Mouse (Mus musculus): Measurements from ENCODE around the gene Shisa8.

The Shisa8 gene

DNA sequence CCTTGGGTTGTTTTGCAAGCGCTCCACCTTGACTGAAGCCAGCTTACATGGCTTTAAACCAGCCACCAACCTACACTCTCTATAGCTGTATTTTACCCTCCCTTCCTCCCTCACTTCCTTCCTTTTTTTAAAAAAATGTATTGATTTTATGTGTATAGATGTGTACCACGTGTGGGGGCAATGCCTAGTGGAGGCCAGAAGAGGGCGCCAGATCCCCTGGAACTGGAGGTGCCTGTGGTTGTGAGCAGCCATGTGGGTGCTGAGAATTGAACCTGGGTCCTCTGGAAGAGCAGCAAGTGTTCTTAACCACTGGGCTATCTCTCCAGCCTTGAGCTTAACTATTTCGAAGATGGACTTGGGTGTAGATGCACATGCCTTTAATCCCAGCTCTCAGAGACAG lies 30.3 kb downstream of the Shisa8 start:
- in situ Hi-C loops (cut with MboI, MseI), result no loop called here

DNA sequence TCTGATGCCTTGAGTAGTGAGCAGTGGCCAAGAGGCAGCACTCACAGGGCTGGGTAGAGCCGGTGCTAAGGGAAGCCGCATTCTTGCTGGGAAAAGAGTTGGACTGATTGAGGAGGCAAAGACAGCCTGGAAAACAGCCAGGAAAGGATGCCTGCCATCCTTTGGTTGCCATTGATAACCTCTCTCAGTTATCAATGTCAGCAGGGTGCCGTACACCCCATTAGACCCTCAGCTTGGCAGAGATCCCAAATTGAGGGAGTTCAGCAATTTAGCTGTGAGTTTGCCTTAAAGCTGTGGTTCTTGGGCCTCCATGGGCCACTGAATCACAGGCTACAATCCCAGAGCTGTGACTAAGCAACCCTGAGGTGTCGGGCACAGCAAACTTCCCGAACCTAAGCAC lies 31.5 kb downstream of the Shisa8 start:
- in situ Hi-C loops (cut with MboI, MseI), result no loop called here

DNA sequence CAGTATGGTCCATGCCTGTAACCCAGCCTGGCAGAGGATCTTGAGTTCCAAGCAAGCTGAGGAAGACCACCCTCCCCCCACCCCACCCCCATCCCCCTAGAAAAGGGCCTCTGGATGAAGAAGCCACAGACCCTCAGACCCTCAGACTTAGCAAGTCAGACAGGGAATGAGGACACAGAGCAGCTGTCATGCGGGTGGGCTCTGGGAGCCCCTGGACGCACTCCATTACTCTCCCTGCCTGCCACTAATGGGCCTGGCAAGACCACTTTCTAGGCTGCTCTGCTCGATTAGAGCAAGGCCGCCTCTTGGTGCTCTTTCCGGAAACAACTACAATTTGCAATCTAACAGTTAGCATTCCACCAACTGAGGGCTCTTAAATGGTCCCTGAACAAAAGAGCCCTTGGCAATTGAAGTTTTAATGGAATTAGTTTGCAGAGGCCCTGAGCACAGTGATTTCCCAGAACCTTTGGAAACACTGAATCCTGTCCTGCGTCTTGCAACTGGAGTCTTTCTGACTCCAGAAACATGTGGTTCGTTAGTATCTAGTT lies 34.8 kb downstream of the Shisa8 start:
- in situ Hi-C loops (cut with MboI, MseI), result no loop called here

DNA sequence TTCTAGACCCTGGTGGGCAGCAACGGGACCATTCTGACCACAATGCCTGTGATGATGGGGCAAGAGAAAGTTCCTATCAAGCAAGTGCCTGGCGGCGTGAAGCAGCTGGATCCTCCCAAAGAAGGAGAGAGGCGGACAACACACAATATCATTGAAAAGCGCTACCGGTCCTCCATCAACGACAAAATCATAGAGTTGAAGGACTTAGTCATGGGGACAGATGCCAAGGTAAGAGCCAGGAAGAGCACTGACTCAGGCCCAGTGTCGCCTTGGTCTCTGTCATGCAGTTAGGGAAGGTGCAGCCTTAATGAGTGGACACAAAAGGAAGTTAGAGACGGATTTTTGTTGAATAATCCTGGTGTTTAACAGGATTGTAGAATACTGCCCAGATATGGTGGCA lies 37.5 kb downstream of the Shisa8 start:
- in situ Hi-C loops (cut with MboI, MseI), result no loop called here

DNA sequence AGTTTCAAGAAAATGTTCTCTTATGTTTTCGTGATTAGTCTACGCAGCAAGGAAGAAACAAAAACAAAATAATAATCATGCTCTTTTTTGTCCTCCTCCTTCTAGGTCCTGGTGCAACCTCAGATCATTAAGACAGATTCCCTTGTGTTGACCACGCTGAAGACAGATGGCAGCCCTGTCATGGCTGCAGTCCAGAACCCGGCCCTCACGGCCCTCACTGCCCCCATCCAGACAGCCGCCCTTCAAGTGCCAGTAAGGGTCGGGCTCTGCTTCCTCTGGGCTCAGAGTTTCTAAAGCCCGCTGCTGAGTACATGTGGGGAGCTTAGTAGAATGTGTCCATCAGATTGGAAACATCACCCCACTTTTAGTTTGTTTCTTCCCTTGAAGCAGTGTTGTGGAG lies 40.0 kb downstream of the Shisa8 start:
- in situ Hi-C loops (cut with MboI, MseI), result no loop called here

DNA sequence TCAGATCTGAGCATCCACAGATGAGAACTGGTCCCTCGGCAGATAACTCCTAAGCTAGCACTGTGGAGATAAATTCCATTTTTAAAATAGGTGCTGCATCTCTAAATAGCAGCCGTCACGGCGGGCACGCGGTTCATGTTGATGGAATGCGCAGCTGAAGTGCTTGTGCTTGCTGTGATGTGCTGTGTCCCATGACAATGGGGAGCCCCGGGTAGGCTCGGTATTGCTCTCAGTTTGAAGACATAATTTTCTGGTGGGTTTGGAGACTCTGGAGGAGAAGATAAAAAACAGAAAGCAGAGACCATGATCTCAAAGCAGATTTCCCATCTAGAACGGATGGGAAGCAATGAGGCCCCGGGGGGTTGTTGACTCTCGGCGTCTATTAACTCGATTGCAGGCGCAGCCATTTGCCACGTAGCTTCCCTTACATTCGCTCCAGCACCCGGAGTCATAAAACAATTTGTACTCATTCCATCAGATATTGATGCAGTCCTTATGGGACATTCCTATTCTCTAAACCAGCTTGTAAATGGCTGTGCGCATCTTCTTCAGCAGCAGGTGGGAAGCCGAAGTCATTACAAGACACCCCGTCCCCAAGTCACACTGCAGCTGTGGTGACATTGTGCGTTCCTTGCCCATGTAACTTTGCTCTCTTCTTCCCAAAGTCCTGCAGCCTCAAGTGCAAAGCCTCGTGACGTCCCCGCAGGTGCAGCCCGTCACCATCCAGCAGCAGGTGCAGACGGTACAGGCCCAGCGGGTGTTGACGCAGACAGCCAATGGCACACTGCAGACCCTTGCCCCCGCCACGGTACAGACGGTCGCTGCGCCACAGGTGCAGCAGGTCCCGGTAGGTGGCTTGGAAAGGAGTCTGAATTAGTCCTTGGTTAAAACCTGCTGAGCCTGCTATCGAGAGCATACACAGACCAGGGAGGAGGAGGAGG lies 41.9 kb downstream of the Shisa8 start:
- in situ Hi-C loops (cut with MboI, MseI), result no loop called here

DNA sequence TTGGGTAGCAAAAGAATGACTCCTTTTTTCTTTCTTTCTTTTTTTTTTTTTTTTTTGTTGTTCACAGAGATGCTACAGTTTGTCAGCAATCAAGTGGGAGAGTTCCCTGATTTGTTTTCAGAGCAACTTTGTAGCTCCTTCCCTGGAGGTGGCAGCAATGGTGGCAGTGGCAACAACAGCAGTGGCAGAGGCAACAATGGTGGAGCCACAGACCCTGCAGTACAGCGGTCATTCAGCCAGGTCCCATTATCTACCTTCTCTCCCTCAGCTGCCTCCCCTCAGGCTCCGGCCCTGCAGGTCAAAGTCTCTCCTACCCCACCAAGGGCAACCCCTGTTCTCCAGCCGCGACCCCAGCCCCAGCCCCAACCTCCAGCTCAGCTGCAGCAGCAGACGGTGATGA lies 42.9 kb downstream of the Shisa8 start:
- in situ Hi-C loops (cut with MboI, MseI), result no loop called here

DNA sequence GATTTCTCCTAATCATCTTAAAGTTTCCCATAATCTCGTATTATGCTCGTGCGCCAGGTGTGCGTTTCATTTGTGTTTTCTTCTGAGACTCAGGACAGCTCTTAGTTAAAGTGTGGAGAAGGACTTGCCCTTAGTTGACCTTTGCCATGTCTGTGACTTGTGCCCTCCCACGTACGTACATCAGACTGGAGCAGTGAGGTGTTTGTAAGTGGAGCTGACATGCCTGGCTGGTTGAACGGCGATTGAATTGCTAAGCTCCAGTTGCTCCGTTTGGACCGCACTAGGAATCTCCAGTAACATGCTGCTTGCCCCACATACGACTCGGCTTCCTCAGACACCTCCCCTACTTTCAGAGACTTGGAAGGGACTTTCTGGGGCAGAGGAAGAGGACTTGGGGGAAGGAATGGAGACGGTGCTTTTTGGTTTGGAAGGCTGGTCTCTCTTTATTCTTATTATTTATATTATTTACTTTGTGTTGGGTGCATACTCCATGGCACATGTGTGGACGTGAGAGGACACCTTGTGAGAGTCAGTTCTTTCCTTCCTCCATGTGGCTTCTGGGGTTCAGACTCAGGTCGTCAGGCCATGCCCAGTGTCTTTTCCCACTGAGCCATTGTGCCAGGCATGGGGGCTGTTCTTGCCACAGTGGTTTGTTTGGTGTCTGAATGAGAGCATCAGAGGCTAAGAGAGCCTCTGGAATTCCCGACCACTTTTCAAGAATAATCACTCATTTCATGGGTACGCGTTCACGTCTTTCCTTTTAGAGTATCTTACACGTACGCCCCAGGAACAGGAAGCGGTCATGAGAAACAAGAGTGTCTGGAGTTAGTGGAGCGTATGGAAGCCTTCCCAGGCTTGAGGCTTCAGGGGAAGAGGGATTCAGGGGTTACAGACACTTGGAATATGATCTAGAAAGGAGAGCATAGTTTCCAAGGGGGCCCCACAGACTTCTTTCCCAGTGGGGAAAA lies 45.1 kb downstream of the Shisa8 start:
- in situ Hi-C loops (cut with MboI, MseI), result no loop called here

DNA sequence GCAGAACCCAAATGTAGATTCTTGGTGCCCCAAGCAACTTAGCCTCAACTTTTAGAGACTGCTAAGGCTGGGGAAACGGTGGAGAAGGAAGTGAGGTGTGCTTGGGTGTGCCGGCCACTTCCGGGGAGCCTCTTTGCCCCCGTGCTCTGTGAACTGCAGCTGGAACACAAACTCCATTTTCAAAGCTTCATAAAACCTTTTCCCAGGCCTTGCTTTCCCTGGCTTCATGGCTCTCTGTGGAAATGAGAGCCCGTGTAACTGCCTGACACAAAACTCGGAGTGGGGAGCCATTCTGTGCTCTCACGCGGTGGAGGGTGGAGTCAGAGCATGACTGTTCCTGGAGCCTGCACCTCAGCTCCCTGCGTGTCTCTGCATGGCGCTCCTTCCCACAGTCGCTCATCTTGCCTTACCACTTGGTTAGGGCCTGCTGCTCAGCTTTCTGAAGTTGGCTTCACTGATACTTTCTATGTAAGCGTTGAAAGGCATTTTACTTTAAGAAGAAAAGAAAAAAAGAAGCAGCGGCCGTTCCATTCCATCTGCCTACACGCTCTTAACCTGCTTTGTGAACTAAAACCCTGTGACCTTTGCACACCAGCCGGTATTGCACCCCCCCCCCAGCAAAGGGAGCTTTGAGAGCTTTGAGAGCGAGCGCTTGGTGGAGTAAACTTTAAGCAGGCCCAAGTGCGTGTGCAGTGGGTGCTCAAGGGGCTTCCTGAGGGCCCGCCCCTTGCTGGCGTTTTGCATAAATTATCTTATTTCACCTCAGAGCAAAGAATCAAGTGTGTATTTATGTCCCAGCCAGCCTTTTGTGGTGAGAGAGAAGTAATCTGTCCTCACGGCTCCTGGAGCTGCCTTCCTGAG lies 46.1 kb downstream of the Shisa8 start:
- in situ Hi-C loops (cut with MboI, MseI), result no loop called here

DNA sequence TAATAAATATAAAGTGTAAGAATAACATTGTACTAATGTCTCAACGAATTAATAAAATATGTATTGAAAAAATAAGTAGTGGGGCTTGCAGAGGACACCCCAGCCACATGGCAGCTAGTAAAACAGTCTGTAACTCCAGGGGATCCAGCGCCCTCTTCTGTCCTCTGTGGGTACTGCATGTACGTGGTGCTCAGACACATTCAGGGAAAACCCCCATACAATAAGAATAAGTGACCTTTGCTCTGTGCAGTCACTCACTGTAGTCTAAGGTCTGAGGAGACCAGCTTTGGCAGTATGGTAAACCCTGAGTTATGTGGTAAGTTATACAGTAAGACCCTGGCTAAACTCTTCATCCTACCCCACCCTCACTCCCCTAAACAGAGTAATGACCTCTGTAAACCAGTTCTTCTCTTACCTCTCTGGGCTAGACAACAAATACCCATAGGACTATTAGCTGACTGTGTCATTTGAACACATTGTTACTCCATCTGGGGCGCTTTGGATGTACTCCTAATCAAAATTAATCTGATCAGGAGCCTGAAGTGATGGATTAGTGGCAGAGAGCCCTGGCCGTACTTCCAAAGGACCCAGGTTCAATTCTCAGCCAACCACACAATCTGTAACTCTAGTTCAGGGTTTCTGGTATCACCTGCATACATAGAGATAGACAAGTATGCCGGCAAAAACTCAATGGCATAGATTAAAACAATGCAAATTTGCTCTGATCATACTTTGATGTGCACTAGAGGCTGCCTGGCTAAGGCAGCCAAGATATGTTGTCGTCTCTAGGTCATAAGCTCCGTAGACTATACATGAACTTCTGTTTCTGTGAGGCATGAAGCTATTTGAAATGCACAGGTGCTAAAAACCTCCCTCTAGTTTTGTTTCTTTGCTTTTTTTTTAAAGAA lies 47.0 kb downstream of the Shisa8 start:
- in situ Hi-C loops (cut with MboI, MseI), result no loop called here

DNA sequence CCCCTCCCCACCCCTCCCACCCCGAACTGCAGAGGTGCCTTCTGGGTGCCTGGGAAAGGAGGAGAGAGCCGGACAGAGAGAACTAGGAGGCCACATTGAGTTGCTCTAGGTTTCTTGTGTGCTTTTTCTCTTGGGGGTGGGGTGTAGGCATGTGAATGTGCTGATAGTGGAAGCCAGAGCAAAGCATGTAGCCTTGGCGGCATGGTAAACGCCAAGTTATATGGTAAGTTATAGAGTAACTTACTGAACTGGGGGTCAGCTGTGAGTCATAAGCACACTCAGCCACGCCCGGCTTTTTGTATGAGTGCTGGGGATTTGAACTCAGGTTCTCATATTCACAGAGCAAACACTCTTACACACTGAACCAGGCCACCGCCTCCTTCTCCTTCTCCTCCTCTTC lies 48.1 kb downstream of the Shisa8 start:
- in situ Hi-C loops (cut with MboI, MseI), result no loop called here

DNA sequence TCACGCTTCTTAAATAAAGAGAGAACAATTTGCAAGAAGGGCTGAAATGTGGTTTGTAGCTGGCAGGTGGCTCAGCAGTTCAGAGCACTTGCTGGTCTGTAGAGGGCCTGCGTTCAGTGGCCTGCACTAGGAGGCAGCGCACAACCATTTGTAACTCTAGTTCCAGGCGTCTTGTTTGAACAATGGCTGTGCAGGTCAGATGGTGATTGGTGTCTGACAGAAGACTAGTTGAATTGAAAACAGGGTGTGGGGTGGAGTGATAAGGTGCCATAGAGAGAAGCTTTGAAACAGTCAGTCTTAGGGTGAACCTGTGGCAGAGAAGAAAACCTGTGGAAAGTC lies 48.6 kb downstream of the Shisa8 start:
- in situ Hi-C loops (cut with MboI, MseI), result no loop called here

DNA sequence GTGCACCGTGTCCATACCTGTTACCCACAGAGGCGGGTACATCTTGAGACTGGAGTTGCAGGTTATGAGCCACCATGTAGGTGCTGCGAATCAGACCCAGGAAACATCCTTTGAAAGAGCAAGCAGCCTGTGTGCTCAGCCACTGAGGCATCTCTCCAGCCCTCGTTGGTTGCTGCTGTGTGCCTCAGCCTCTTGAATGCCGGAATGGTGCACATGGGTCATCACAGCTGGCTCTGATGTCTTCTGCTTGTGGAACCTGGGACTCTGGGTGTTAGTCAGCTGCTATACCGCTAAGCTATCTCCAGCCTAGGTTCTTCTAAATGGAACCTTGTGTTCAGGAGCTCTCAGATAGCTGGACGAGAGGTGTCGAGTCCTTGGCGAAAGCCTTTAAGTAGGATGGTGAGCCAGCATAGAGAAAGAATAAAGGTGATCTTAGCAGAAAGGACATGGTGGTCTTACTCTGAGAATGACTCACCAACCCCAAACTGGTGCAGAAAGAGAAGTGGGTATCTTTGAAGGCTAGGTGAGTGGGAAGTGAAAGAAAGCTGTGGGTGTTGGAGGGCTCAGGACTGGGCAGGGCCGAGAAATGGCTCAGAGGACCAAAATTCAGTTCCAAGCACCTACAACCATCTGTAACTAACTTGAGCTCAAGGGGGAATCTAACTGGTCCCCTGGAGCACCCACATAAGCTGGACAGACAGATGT lies 49.1 kb downstream of the Shisa8 start:
- in situ Hi-C loops (cut with MboI, MseI), result no loop called here

DNA sequence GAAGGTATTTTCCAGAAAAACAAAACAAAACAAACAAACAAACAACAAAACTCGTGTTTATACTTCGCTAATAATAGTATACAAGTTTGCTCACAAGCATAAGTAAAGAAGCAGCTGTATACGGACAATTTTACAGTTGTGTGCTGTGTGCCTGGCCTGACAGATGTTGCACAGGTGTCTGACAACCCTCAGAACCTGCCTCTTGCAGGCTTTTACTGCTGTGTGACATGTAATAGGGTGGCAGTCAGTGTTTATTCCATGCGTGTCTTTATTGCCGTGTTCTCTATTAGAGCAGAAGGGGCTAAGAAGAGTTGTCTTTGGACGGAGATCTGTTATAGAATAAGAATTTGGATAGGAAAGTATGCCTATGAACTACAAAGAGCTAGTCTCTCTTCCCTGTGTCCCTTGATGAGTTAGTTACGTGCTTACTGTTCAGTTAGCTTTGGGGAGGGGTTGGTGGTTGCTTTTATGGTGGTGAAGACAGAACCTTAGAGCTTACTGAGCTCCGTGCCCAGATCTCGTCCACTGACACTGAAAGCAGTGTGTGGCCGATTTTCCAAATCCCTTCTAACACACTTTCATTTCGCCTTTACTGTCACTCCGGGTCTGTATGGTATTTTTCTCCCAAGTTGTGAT lies 50.5 kb downstream of the Shisa8 start:
- in situ Hi-C loops (cut with MboI, MseI), result no loop called here

DNA sequence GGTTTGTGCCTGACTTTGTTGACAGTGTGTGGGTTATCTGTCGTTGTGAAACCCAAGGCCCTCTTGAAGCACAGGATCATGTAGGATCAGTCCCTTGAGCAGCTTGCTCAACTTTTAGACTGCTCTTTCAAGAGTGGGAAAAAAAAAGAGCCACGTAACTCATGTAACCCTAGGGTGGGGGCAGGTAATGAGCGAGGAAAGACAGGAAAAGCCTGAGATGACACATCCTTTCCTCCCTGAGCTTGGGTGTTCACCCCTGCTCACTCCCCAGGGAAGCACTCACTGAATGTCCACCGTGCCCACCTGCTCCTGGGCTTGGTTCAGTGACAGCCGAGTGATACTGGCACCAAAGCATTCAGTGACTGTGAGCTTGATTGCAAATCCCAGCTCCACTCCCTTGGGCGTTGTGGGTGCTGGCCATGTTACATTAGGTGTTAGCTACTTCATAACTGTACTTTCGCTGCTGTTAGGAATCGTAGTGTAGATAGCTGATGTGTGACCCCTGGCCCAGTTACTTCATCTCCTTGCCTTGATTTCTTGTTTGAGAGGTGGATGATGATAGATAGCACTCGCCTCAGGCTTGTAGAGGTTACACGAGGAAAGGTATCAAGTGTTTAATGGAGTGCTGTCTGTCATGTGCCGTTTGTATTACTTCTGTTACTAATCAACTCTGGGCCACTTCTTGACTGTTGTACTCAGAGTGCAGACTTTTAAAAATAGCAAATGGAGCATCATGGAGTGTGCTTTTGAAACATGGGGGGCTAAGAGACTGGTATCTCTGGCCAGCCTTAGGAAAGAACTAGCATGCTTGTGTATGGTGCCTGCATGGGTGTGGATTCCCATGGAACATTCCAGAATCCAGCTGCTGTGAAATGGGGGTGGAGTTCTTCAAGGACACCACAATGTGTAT lies 51.6 kb downstream of the Shisa8 start:
- in situ Hi-C loops (cut with MboI, MseI), result no loop called here

DNA sequence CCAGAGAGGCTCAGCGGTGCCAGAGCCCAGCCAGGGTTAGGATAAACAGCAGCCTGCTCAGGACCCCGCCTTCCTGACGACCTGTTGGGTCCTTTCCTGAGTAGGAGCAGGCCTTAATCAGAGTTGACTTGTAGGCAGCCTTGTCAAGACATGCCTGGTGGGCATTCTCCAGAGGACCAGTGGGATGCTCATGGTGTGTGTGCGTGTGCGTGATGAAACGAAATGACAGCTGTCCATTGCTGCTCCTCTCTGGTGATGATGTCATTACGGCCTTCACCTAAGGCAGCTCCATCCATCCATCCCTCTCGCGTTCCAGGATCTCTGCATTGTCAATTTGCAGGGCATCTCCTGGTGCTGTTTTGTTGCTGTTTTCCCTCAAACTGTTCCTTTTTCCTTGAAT lies 53.1 kb downstream of the Shisa8 start:
- in situ Hi-C loops (cut with MboI, MseI), result no loop called here

DNA sequence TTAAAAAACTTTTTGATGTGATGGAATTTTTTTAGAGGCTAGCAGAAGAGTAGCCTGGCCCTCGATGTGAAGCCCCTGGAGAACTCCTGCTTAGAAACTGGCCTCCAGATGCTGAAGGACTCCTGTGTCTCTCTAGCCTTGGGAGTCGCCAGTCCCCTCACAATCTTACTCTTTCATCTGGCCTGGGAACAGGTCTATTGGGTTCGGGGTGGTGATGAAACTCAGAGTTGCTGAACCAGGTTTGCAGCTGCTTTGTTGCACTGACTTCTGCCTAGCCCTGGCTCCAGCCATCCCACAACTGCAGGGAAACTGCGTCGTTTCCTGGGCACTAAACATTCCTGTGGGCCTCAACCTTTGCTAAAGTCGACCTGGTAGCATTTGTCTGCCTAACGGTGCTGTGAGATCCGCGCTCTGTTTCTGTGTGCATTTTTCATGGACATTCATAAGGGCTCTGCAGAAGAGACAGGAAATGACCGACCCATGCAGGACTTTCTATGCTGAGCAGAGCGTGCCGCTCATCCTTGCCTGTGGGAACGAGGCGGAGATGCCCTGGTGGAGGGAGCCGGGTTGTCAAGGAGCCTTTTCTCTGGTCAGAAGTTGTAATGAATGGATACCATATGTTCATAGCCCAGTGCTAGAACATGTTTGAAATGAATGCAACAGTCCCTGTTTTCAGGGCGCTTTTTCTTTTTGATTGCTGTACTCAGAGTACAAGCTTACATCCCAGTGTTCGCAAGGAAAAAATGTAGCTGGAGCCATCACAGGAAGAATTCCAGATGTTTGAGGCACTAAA lies 54.2 kb downstream of the Shisa8 start:
- in situ Hi-C loops (cut with MboI, MseI), result no loop called here

Measured in T-helper 17 cell (primary cell).